Mouse (Mus musculus): ENCODE measurements around the gene Tubb5.

DNA sequence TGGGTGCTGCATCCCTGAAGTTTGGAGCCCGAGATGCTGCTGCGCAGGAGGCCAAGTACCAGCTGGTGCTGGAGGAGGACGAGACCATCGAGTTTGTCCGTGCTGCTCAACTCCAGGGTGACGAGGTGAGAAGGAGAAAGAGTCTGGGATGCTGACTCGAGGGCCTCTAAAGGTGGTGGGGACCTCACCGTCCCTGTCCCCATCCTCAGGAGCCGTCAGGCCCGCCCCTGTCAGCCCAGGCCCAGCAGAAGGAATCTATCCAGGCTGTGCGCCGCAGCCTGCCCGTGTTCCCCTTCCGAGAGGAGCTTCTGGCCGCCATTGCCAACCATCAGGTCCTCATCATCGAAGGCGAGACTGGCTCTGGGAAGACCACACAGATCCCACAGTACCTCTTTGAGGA lies 44.8 kb upstream of the Tubb5 start:
- TF ChIP-seq CTCF (IDR thresholded peaks at IDR 0.05; ENCODE audit: control insufficient read depth, insufficient read depth, low read length) (no peak), POLR2A (IDR thresholded peaks at IDR 0.05; ENCODE audit: borderline replicate concordance, control insufficient read depth, low read depth, low read length) (no peak)
